Mouse (Mus musculus): Measurements from ENCODE around the gene Cd163l1.

- TF ChIP-seq POLR2A (IDR thresholded peaks at IDR 0.05; ENCODE audit: borderline replicate concordance, insufficient read depth, low read length), result no peak
- no peak for TF ChIP-seq CTCF (IDR thresholded peaks at IDR 0.05; ENCODE audit: borderline replicate concordance, insufficient read depth, low read depth, low read length)
Observed at GRCm38 (mm10) chr7:140217967-140218366, at the start of gene Cd163l1.

Measured in cerebellum, adult 2 months (tissue).